Mouse (Mus musculus): ENCODE measurements around the gene Prpf8. TPM values are rescaled to one million over a fixed set of nuclear protein-coding genes. Genes with fewer than 3 reads are reported as not detected.
A peak's percentile ranks its signal among the peaks of the same experiment; 100 is the strongest.

The Prpf8 gene
- total and polyA plus RNA-seq, 3 experiments, result 187 to 345 (median 246) TPM

GRCm38 (mm10) chr11:75526943-75527342 is 40.3 kb downstream of the Prpf8 start:
- Histone ChIP-seq H3K9ac (ENCODE audit: insufficient read depth, low read depth) (no peak overlapping the region), H3K36me3 (replicated peaks in 1 of 2; ENCODE audit: control insufficient read depth in 1 of 2, insufficient read depth in 1 of 2, low read length in 1 of 2) (peaks cover 13 to 57% of the 10 kb centered on the region in 2 experiments), H3K79me2 (replicated peaks; ENCODE audit: control insufficient read depth, extremely low read depth, insufficient read depth, poor library complexity, severe bottlenecking) (no peaks in the 10 kb centered on the region), H3K9me3 (replicated peaks; ENCODE audit: low read length) (no peaks in the 10 kb centered on the region), H3K4me2 (ENCODE audit: insufficient read depth, low read depth, poor library complexity, severe bottlenecking) (no peak overlapping the region), H3K27ac (ENCODE audit: insufficient read depth, low read depth) (no peak overlapping the region), H3K4me1 (ENCODE audit: control insufficient read depth in 1 of 2, insufficient read depth in 2 of 2) (peaks cover 2 to 18% of the 10 kb centered on the region in 2 experiments; a peak in 2 of 4 replicates), H3K27me3 (replicated peaks) (no peaks in the 10 kb centered on the region), H3K4me3 (replicated peaks in 1 of 3; ENCODE audit: low read depth in 2 of 3, low read length in 2 of 3, poor library complexity in 1 of 3) (no peak overlapping the region)
- no peak for TF ChIP-seq JUND (conservative IDR thresholded peaks at IDR 0.05; ENCODE audit: low read depth, low read length)
- TF ChIP-seq ZC3H11A (IDR thresholded peaks at IDR 0.05; ENCODE audit: low read depth, low read length), result no peak
- no peak for TF ChIP-seq HCFC1 (IDR thresholded peaks at IDR 0.05; ENCODE audit: low read depth, low read length)
- TF ChIP-seq CHD1 (IDR thresholded peaks at IDR 0.05; ENCODE audit: low read depth, low read length), result no peak
- TF ChIP-seq RCOR1 (conservative IDR thresholded peaks at IDR 0.05; ENCODE audit: low read depth, low read length), result no peak
- no peak for TF ChIP-seq USF2 (conservative IDR thresholded peaks at IDR 0.05; ENCODE audit: low read depth, low read length)
- TF ChIP-seq NRF1 (IDR thresholded peaks at IDR 0.05; ENCODE audit: low read depth, low read length), result no peak
- TF ChIP-seq MAZ (IDR thresholded peaks at IDR 0.05; ENCODE audit: low read depth, low read length), result no peak
- in situ Hi-C loops (cut with MboI; ENCODE audit: low pct_ligation_motif_present, low pct_unique_long_range_greater_than_20kb, low sequenced_read_pairs), result no loop called here
- dilution Hi-C loops (cut with MboI; ENCODE audit: extremely low pct_ligation_motif_present, extremely low pct_unique_long_range_greater_than_20kb, low sequenced_read_pairs), result no loop called here
- DNase-seq (ENCODE audit: extremely low read depth), result no peak

- H3K79me2 ChIP-seq (replicated peaks; ENCODE audit: control insufficient read depth, extremely low read depth, insufficient read depth, poor library complexity, severe bottlenecking), result no peaks in the 10 kb centered on the region
- dilution Hi-C loops (cut with MboI; ENCODE audit: extremely low pct_ligation_motif_present, extremely low pct_unique_long_range_greater_than_20kb, low sequenced_read_pairs) (no loop called here), in situ Hi-C loops (cut with MboI; ENCODE audit: low pct_ligation_motif_present, low pct_unique_long_range_greater_than_20kb, low sequenced_read_pairs) (loop anchor here (5.0 kb wide), 1 partner anchor 43 kb away; no protein-coding TSS in a partner anchor)
- no peak overlapping the region for H3K4me2 ChIP-seq (ENCODE audit: insufficient read depth, low read depth, poor library complexity, severe bottlenecking)
- H3K36me3 ChIP-seq (replicated peaks in 1 of 2; ENCODE audit: control insufficient read depth in 1 of 2, insufficient read depth in 1 of 2, low read length in 1 of 2), result peaks cover 5 to 29% of the 10 kb centered on the region in 2 experiments
- no peaks in the 10 kb centered on the region for H3K27me3 ChIP-seq (replicated peaks)
- H3K27ac ChIP-seq (ENCODE audit: insufficient read depth, low read depth), result no peak overlapping the region
- peaks cover 5 to 34% of the 10 kb centered on the region in 2 experiments; a peak in 3 of 4 replicates for H3K4me1 ChIP-seq (ENCODE audit: control insufficient read depth in 1 of 2, insufficient read depth in 2 of 2)
- H3K9ac ChIP-seq (ENCODE audit: insufficient read depth, low read depth), result no peak overlapping the region
- no peak overlapping the region for H3K4me3 ChIP-seq (replicated peaks in 1 of 3; ENCODE audit: low read depth in 2 of 3, low read length in 2 of 3, poor library complexity in 1 of 3)
- TF ChIP-seq CTCF (conservative IDR thresholded peaks at IDR 0.05 in 1 of 2, IDR thresholded peaks at IDR 0.05 in 1 of 2; ENCODE audit: low read depth in 2 of 2, low read length in 2 of 2) (no peak), RAD21 (IDR thresholded peaks at IDR 0.05; ENCODE audit: low read depth, low read length) (no peak), CHD2 (IDR thresholded peaks at IDR 0.05; ENCODE audit: low read length) (no peak)
- no peaks in the 10 kb centered on the region for H3K9me3 ChIP-seq (replicated peaks; ENCODE audit: low read length)
- DNase-seq (ENCODE audit: extremely low read depth), result no peak
These were observed 43.2 kb downstream of the Prpf8 start for GRCm38 (mm10) chr11:75529771-75530170.

- H3K4me2 ChIP-seq (ENCODE audit: insufficient read depth, low read depth, poor library complexity, severe bottlenecking), result peak overlapping the region; percentile 83
- H3K9ac ChIP-seq (ENCODE audit: insufficient read depth, low read depth), result peak overlapping the region; percentile 31; the same call in 1 of the 2 replicates
- H3K4me1 ChIP-seq (ENCODE audit: control insufficient read depth in 1 of 2, insufficient read depth in 2 of 2), result peaks cover 5 to 39% of the 10 kb centered on the region in 2 experiments; a peak in 3 of 4 replicates
- dilution Hi-C loops (cut with MboI; ENCODE audit: extremely low pct_ligation_motif_present, extremely low pct_unique_long_range_greater_than_20kb, low sequenced_read_pairs) (no loop called here), in situ Hi-C loops (cut with MboI; ENCODE audit: low pct_ligation_motif_present, low pct_unique_long_range_greater_than_20kb, low sequenced_read_pairs) (loop anchor here (5.0 kb wide), 1 partner anchor 42 kb away; no protein-coding TSS in a partner anchor)
- no peaks in the 10 kb centered on the region for H3K9me3 ChIP-seq (replicated peaks; ENCODE audit: low read length)
- peaks cover 2 to 28% of the 10 kb centered on the region in 2 experiments for H3K36me3 ChIP-seq (replicated peaks in 1 of 2; ENCODE audit: control insufficient read depth in 1 of 2, insufficient read depth in 1 of 2, low read length in 1 of 2)
- peak; percentile 91 for DNase-seq (ENCODE audit: extremely low read depth)
- no peak overlapping the region for H3K27ac ChIP-seq (ENCODE audit: insufficient read depth, low read depth)
- no peaks in the 10 kb centered on the region for H3K79me2 ChIP-seq (replicated peaks; ENCODE audit: control insufficient read depth, extremely low read depth, insufficient read depth, poor library complexity, severe bottlenecking)
- H3K27me3 ChIP-seq (replicated peaks), result no peaks in the 10 kb centered on the region
- peak overlapping the region; percentile 57 to 80 (median 71) for H3K4me3 ChIP-seq (replicated peaks in 1 of 3; ENCODE audit: low read depth in 2 of 3, low read length in 2 of 3, poor library complexity in 1 of 3)
- TF ChIP-seq UBTF (IDR thresholded peaks at IDR 0.05; ENCODE audit: low read depth, low read length) (no peak), CTCF (conservative IDR thresholded peaks at IDR 0.05 in 1 of 2, IDR thresholded peaks at IDR 0.05 in 1 of 2; ENCODE audit: low read depth in 2 of 2, low read length in 2 of 2) (peak; percentile 94 to 99), ZMIZ1 (IDR thresholded peaks at IDR 0.05; ENCODE audit: low read depth, low read length) (0 out of 2 replicates have a peak, but pooled peaks have one; percentile 18), MAFK (IDR thresholded peaks at IDR 0.05; ENCODE audit: insufficient replicate concordance, low read length) (peak; percentile 77), ZKSCAN1 (IDR thresholded peaks at IDR 0.05; ENCODE audit: borderline replicate concordance, low read depth, low read length) (peak; percentile 80), IRF4 (IDR thresholded peaks at IDR 0.05; ENCODE audit: low read depth, low read length) (peak; percentile 57), NRF1 (IDR thresholded peaks at IDR 0.05; ENCODE audit: low read depth, low read length) (0 out of 2 replicates have a peak, but pooled peaks have one; percentile 35), SIN3A (IDR thresholded peaks at IDR 0.05; ENCODE audit: low read length) (peak; percentile 86), GABPA (IDR thresholded peaks at IDR 0.05; ENCODE audit: insufficient replicate concordance, low read depth, low read length) (no peak), USF1 (IDR thresholded peaks at IDR 0.05; ENCODE audit: low read depth, low read length) (no peak), MYC (IDR thresholded peaks at IDR 0.05; ENCODE audit: low read depth, low read length) (peak; percentile 66; the same call in 1 of the 2 replicates), ZC3H11A (IDR thresholded peaks at IDR 0.05; ENCODE audit: low read depth, low read length) (peak; percentile 96), POLR2A (IDR thresholded peaks at IDR 0.05; ENCODE audit: low read depth, low read length) (no peak), PAX5 (IDR thresholded peaks at IDR 0.05; ENCODE audit: low read length) (no peak), POLR2AphosphoS2 (IDR thresholded peaks at IDR 0.05; ENCODE audit: low read depth, low read length) (no peak), USF2 (conservative IDR thresholded peaks at IDR 0.05; ENCODE audit: low read depth, low read length) (no peak), MAZ (IDR thresholded peaks at IDR 0.05; ENCODE audit: low read depth, low read length) (no peak), NELFE (IDR thresholded peaks at IDR 0.05; ENCODE audit: low read depth, low read length) (peak; percentile 76; the same call in 1 of the 2 replicates), MEF2A (IDR thresholded peaks at IDR 0.05; ENCODE audit: borderline replicate concordance, low read depth, low read length) (0 out of 2 replicates have a peak, but pooled peaks have one; percentile 59)
These were observed 43.7 kb downstream of the Prpf8 start for GRCm38 (mm10) chr11:75530325-75530724.

Measured in CH12.LX (cell line).